Mouse (Mus musculus): ENCODE results near the gene Msh6.

- TF ChIP-seq CTCF (conservative IDR thresholded peaks at IDR 0.05; ENCODE audit: insufficient read depth, insufficient read length, low read depth, low read length) (no peak), POLR2A (IDR thresholded peaks at IDR 0.05; ENCODE audit: low read depth, low read length) (no peak)
Observed at GRCm38 (mm10) chr17:87972856-87973255, 2.0 kb upstream of the Msh6 start.

All from kidney, adult 2 months (tissue).